Mouse (Mus musculus): Measurements from ENCODE around the gene Olfr403.
"Not testable (repeated sequence)": the region's sequence is repeated elsewhere in the genome, so short reads cannot be mapped to it uniquely, and the experiment has no call there.

The Olfr403 gene

GRCm38 (mm10) chr11:74185949-74186348, at the start of gene Olfr403:
TSS of gene Olfr403 (plus strand) at chr11:74186249.
- DNase-seq (ENCODE audit: low spot score), result no peak

- DNase-seq (ENCODE audit: low spot score), result not testable (repeated sequence)
Measured at GRCm38 (mm10) chr11:74140001-74140400, 46.0 kb upstream of the Olfr403 start.

GRCm38 (mm10) chr11:74145866-74146265, 40.2 kb upstream of the Olfr403 start:
- no peak for DNase-seq (ENCODE audit: low spot score)

- DNase-seq (ENCODE audit: low spot score), result no peak
Measured at GRCm38 (mm10) chr11:74153229-74153628, 32.8 kb upstream of the Olfr403 start, which contains the start of gene Olfr402. TSS of gene Olfr402 (plus strand) at chr11:74153529.

GRCm38 (mm10) chr11:74168771-74169170, 17.3 kb upstream of the Olfr403 start:
- no peak for DNase-seq (ENCODE audit: low spot score)

- no peak for DNase-seq (ENCODE audit: low spot score)
Measured at GRCm38 (mm10) chr11:74183168-74183567, 2.9 kb upstream of the Olfr403 start.

- no peak for DNase-seq (ENCODE audit: low spot score)
Measured at GRCm38 (mm10) chr11:74183745-74184144, 2.3 kb upstream of the Olfr403 start.

- DNase-seq (ENCODE audit: low spot score), result no peak
Measured at GRCm38 (mm10) chr11:74211279-74211678, 25.2 kb downstream of the Olfr403 start, which contains the start of gene Olfr43. TSS of gene Olfr43 (minus strand) at chr11:74211379.

GRCm38 (mm10) chr11:74241201-74241600, 55.2 kb downstream of the Olfr403 start:
- no peak for DNase-seq (ENCODE audit: low spot score)

All from ovary, postnatal 36 days (tissue).